Mouse (Mus musculus): ENCODE data around the gene Elmo2.

The Elmo2 gene

GRCm38 (mm10) chr2:165326304-165327190, at the start of gene Elmo2:
TSS of gene Elmo2 (minus strand) at chr2:165326479.
- peak; percentile 95 to 98 for DNase-seq (ENCODE audit: low spot score in 2 of 2)

- no peak for DNase-seq (ENCODE audit: low spot score in 2 of 2)
Observed at GRCm38 (mm10) chr2:165376001-165376400, 49.7 kb upstream of the Elmo2 start.

- DNase-seq (ENCODE audit: low spot score in 2 of 2) = no peak
Observed at GRCm38 (mm10) chr2:165375478-165375877, 49.2 kb upstream of the Elmo2 start.

- no peak for DNase-seq (ENCODE audit: low spot score in 2 of 2)
Observed at GRCm38 (mm10) chr2:165371066-165371465, 44.8 kb upstream of the Elmo2 start.

GRCm38 (mm10) chr2:165370348-165370747, 44.1 kb upstream of the Elmo2 start:
- no peak for DNase-seq (ENCODE audit: low spot score in 2 of 2)

GRCm38 (mm10) chr2:165368496-165368895, 42.2 kb upstream of the Elmo2 start, which contains the start of gene Zfp663:
TSS of gene Zfp663 (minus strand) at chr2:165368729.
- no peak for DNase-seq (ENCODE audit: low spot score in 2 of 2)

- peak in 1 of 2 experiments; percentile 37 for DNase-seq (ENCODE audit: low spot score in 2 of 2)
Observed at GRCm38 (mm10) chr2:165367868-165368439, 41.7 kb upstream of the Elmo2 start.

GRCm38 (mm10) chr2:165367047-165367520, 40.8 kb upstream of the Elmo2 start:
- peak in 1 of 2 experiments; percentile 43 for DNase-seq (ENCODE audit: low spot score in 2 of 2)

- peak; percentile 17 to 68 for DNase-seq (ENCODE audit: low spot score in 2 of 2)
Observed at GRCm38 (mm10) chr2:165364334-165365091, 38.2 kb upstream of the Elmo2 start.

- DNase-seq (ENCODE audit: low spot score in 2 of 2) = no peak
Observed at GRCm38 (mm10) chr2:165363282-165363681, 37.0 kb upstream of the Elmo2 start.

- DNase-seq (ENCODE audit: low spot score in 2 of 2) = peak in 1 of 2 experiments; percentile 52
Observed at GRCm38 (mm10) chr2:165360861-165361260, 34.6 kb upstream of the Elmo2 start.

GRCm38 (mm10) chr2:165351828-165352513, 25.7 kb upstream of the Elmo2 start:
- no peak for DNase-seq (ENCODE audit: low spot score in 2 of 2)

- no peak for DNase-seq (ENCODE audit: low spot score in 2 of 2)
Observed at GRCm38 (mm10) chr2:165349466-165349865, 23.2 kb upstream of the Elmo2 start.

- DNase-seq (ENCODE audit: low spot score in 2 of 2) = no peak
Observed at GRCm38 (mm10) chr2:165346180-165346579, 19.9 kb upstream of the Elmo2 start.

- peak in 1 of 2 experiments; percentile 69 for DNase-seq (ENCODE audit: low spot score in 2 of 2)
Observed at GRCm38 (mm10) chr2:165337191-165337590, 10.9 kb upstream of the Elmo2 start.

GRCm38 (mm10) chr2:165332610-165333210, 6.4 kb upstream of the Elmo2 start:
- DNase-seq (ENCODE audit: low spot score in 2 of 2) = peak in 1 of 2 experiments; percentile 61

- DNase-seq (ENCODE audit: low spot score in 2 of 2) = no peak
Observed at GRCm38 (mm10) chr2:165329703-165330102, 3.4 kb upstream of the Elmo2 start.

GRCm38 (mm10) chr2:165328746-165329145, 2.5 kb upstream of the Elmo2 start:
- no peak for DNase-seq (ENCODE audit: low spot score in 2 of 2)

- no peak for DNase-seq (ENCODE audit: low spot score in 2 of 2)
Observed at GRCm38 (mm10) chr2:165327386-165327785, 1.1 kb upstream of the Elmo2 start.

- no peak for DNase-seq (ENCODE audit: low spot score in 2 of 2)
Observed at GRCm38 (mm10) chr2:165325521-165326303, 567 bp downstream of the Elmo2 start.
